Mouse (Mus musculus): ENCODE results near the gene Lrrc55.
A peak's percentile ranks its signal among the peaks of the same experiment; 100 is the strongest.

Gene Lrrc55

DNA sequence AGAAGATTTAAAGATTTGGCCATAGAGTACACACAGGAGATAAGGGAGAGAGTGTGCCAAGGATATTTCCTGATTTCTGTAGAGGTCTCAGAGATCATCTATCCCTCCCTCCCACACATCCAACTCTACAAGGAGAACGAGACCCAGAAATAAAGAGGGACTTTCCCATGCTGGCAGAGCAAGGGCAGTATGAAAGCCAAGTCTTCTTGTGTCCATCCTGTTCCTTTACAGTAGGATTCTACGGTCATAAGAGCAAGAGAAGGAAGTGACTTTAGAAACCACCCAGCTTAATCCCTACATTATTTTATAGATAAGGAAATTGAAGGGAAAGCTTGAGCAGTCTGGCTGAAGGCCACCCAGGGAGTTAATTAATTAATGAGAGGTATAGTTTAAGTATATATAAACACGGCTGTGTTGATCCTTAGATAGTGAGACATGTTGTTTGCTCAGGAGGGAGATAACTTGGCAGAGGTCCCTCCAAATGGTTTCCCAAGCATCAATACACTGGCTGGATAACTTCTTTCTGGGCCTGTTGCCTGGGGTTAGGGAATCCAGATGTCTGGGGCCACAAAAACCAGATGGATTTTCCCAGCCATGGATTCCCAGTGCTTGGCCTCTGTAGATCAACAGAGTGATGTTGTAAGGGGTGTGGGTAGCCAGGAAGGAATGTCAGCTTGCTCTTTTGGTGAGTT lies 24.8 kb downstream of the Lrrc55 start:
- peak; percentile 74 for DNase-seq (ENCODE audit: low read depth, low spot score)

DNA sequence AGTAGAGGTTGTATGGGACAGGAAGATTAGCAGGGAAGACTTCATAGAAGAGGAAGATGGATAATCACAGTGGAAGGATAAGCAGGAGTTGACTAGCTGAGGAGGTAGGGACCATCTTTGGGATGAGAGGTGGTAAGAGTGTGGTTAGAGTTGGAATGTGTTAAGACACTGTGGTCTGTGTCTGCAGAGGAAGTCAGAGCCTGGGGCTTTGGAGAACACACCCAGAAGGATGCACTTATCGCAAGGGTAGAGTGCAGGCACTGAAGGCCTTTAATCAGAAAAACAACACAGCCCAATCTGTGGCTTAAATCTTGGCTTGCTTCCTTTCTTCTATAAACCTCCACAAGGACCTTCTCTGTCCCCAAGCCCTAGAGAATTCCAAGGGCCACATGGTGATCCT lies 28.7 kb downstream of the Lrrc55 start:
- no peak for DNase-seq (ENCODE audit: low read depth, low spot score)

DNA sequence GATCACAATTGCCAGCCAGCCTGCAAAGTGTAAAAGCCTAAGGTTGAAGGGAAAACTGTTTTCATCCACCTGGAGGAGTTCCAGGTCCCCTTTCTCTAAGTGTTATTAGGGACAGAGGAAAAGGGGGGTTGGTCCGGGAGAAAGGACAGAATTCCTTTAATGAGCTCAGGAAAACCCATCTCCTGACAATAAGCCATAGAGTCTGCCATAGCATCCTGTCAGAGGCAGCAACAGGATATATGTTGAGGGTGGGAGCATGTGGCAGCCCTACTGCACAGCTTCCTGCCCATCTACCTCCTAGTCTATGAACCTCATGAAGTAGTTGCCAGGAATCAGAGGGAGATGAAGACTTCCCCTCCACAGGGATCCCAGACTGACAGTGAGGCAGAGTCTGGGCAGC lies 29.4 kb downstream of the Lrrc55 start:
- DNase-seq (ENCODE audit: low read depth, low spot score): no peak

DNA sequence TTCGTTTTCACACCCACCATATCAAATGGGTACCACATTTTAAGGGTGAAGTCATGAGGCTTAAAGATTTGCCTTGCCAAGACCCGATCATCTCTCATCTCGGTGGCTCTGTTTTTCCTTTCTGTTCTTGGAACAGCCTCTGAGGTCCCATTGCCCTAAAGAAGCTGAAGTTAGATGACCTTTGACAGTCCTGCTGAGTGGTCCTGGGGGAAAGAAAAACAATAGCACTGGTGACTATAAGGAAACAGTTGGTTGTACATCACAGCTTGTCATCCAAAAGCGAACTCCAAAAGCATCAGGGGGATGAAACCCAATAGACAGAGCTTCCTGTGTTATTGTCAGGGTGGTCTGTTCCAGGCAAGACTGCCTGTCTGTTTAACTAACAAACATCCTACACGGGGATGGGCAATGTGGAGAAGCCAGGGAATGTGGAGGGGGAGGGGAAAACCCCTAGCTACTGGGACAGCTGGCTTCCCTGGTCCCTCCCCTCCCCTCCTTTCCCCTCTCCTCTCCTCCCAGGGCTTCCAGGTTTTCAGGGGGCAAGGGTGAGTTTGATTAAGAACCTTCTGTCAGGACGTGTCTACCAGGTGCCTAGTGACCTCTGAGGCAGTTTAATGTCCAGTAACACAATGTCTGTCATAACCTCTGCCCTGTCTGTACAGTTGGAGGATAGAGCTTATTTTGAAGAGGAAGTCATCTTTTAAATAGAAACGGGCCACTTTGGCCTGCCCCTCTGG lies 33.5 kb downstream of the Lrrc55 start:
- DNase-seq (ENCODE audit: low read depth, low spot score): no peak

DNA sequence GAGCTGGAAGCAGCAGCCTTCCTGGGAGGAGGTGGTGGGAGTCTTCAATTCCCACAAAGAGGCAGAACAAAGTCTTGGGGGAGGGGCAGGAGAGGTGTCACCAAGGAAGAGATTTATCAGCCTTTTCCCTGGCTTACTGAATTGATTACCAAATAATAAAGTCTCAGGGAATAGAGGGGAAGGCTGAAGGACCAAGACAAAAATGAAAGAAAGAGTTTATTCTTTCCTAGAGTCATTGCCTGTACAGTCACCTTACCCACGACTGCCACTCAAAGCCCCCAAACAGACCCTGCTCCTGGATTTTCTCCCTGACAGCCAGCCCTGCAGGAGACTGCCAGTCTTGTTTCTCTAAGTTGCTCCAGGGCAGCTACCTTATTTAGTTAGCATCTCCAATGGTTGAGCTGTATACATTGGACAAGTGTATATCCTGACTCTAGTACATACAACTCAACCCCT lies 35.3 kb downstream of the Lrrc55 start:
- DNase-seq (ENCODE audit: low read depth, low spot score): no peak

DNA sequence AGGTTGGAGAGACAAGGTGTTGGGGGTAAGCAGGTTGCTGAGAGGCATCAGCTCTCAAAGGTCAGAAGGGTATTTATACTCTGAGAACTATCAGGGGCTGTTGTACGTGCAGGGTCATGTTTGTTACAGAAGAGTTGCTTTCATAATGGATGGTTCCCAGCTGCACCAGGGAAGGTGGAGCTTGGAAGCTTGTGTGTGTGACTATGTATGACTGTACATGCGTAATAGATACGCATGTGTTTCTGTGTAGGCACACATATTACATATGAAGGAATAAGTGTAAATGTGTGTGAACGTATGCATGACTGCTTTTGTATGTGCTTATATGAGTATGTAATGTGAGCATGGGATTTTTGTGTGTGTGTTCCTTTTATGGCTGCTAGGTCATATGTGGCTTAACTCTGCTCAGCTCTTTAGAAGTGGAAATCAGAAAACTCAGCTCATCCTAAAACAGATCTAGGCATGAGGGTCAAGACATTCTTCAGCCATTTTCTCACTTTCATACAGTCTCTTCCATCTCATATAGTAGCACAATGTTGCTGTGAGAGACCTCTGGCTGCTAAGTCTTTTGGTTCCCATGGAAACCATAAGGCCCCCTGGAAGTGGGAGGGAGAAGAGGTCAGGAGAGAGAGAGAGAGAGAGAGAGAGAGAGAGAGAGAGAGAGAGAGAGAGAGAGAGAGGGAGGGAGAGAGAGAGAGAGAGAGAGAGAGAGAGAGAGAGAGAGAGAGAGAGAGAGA lies 35.9 kb downstream of the Lrrc55 start:
- no peak for DNase-seq (ENCODE audit: low read depth, low spot score)

DNA sequence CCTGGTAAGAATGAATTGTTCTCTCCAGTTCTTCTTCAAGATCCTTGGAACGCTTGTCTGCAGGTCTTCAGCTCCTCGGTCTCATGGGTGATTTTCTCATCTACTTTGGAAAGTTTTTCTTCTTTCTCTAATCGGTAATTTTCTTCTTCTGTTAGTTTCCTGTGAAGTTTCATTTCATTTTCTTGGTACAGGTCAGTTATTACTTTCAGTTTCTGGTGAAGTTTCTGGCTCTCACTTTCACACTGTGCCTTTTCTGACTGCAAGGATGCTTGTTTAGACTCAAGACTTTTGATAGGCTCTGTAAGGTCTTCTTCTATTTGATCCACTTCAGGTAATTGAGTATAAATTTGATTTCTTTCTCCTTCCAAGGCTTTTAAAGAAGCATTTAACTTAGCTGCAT lies 39.6 kb downstream of the Lrrc55 start:
- DNase-seq (ENCODE audit: low read depth, low spot score): no peak

DNA sequence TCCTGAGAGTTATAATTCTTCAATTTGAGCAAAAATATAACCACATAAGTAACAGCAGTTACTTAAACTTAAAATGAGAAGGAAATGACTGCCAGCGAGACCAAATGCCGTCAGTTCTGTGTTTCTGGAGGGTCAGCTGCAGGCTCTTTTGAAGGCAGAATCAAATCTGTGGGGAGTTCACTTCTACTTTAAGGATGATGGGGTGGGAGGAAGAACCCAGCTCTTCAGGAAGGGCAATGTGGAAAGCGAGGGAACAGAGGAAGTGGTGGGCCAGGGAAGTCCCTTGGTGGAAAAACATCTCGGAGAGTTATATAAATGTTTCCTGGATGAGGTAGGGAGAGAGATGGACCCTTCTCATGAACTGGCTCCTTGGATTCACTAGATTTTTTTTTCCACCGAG lies 40.9 kb downstream of the Lrrc55 start:
- no peak for DNase-seq (ENCODE audit: low read depth, low spot score)

DNA sequence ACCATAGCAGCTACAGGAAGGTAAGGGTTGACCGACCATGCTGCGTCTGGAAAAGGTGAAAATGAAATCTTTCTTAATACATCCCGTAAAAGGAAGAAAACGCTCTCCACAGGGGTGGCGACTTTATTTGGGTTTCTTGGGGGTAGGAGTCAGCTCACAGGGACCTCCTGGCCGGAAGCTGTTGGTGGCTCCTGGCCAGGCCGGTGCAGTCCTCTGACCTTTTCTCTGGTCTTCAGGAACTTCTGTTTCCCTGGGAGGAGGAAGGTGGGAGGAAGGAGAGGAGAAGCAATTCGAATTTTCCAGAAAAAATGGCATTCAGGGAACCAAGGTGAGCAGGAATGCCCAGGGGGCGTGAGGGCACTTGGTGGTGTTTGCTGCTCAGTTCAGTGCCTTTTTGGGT lies 41.7 kb downstream of the Lrrc55 start:
- DNase-seq (ENCODE audit: low read depth, low spot score): no peak

DNA sequence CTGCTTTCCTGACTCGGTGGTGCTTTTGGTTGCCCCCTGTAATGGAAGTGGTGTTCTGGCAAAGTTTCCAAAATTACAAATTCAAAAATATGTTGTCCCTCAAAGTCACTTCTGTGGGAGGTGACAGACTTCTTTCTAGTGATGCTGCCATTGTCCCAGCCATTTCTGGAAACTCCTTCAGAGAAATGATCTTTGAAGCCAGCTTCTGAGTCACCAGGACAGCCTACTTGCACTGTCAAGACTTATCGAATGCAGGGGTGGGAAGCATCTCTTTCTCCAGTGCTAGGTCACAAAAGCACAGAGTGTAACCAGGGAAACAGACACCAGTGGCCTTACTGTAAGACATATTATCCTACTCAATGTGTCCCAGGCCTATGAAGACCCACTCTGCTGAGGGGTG lies 45.8 kb downstream of the Lrrc55 start:
- no peak for DNase-seq (ENCODE audit: low read depth, low spot score)

DNA sequence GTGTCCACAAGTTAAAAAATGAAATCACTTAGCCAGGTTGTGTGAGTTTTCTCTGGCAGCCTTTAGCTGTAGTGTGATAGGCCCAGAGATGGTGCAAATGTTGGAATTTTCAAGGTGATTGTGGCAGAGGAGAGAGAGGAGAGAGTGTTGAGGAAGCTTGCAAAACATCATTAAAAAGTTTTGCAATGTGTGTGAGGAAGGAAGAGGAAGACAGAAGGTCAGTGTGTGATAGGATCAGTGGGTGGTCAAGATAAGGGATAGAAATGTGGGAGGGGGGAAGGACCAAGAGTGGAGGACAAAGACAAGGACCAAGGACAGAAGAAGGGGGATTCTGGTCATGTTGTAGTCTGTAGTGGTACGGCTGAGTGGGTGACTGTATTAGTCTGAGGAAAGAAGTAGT lies 46.6 kb downstream of the Lrrc55 start:
- no peak for DNase-seq (ENCODE audit: low read depth, low spot score)

DNA sequence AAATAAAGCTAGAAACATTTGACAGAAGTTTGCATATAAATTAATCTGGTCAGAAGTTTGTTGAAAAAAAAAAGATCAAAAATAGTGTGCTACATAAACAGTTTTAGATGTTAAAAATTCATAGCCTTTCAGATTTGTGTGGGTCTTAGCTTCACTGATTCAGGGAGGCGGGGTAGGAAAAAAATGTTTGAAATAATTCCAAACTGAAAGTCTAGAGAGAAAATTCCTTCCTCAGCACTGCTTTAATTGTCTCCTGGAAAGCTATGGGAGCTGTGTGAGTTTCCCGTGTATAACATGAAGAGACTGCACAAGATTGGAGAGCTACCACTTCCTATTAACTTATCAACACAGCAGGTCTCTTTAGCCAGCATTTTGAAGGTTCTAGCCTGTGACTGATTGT lies 49.5 kb downstream of the Lrrc55 start:
- DNase-seq (ENCODE audit: low read depth, low spot score): no peak

DNA sequence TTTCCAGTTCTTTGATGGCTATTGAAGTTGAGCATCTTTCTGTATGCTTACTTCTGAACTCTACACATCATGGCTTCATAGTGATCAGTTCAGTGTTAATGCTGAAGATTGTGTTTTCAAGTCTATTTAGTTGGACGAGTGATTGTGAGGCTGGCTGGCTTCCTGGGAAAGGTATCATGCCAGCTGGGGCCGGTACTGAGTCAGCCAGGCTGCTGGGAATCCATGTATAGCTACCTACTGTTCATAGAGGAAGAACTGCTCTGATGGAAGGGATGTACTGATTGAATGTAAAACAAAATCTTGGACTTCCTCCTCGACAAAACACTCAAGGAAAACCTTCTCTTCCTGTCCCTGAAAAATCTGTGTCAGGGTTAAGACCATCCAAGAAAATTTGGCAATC lies 51.7 kb downstream of the Lrrc55 start:
- DNase-seq (ENCODE audit: low read depth, low spot score): no peak

DNA sequence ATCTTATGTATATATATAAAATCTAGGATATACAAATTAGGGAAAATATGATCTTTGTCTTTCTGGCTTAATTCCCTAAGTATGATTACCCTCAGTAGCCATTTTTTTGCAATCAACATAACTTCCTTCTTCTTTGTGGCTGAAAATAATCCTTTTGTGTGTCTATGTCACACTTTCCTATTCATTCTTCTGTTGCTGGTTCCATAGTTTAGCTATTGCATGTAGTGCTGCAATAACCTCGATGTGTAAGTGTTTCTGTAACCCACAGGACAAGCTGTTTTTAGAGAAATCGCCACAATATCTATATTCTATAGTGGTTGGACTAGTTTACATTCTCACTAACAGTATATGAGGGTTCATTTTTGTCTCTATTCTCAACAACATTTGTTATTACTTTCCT lies 52.1 kb downstream of the Lrrc55 start:
- no peak for DNase-seq (ENCODE audit: low read depth, low spot score)

DNA sequence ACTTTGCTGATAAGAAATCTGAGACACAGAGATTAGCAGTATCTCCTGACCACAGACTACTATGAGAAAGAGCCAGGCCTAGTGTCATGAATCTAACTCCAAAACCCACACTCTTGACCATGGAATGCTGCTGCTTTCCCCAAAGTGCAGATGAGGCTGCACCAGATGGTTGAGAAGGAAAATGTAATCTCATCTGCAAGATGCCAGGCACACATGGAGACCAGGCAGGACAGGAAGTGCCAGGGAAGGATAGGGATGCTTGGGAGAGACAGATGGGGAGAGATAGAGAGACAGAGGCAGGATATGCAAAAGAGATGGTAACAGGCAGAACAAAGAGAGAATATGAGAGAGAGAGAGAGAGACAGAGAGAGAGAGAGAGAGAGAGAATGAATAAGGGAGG lies 56.2 kb downstream of the Lrrc55 start:
- no peak for DNase-seq (ENCODE audit: low read depth, low spot score)

DNA sequence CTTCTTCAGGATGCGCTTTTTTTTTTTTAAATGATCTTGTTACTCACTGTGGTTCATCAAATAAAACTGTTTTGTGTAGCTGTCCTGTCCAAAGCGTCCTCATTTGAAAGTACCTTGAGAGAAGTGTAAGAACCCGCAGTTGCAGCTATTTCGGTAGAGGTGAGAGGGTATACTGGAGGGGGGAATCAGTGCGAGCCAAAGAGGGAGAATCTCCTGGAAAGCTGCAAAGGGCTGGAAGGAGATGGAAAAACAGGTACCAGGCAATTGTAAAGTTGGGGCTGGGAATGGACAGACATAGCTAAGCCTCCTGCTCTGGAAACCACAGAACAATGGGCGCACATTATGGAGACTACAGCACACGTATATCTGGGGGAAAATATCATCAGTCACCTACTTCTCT lies 57.2 kb downstream of the Lrrc55 start:
- DNase-seq (ENCODE audit: low read depth, low spot score): no peak

DNA sequence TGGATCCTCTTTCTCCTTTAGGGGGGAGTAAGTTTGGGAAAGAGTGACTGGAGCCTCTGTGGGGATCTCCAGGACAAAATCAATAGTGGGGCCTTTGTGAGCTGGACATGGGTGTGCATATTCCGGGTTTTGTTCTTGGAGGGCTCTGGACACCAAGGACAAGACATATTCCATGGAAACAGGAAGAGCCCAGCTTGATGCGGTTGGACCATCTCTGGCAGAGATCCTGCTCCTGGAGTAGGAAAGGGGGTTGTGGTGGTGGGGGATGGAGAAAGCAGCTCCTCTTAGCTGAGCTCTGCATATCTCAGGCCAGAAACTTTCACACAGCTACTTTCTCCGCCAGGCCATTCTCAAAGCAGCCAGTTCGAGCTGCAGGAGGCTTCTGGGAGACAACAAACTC lies 57.6 kb downstream of the Lrrc55 start:
- DNase-seq (ENCODE audit: low read depth, low spot score): no peak

DNA sequence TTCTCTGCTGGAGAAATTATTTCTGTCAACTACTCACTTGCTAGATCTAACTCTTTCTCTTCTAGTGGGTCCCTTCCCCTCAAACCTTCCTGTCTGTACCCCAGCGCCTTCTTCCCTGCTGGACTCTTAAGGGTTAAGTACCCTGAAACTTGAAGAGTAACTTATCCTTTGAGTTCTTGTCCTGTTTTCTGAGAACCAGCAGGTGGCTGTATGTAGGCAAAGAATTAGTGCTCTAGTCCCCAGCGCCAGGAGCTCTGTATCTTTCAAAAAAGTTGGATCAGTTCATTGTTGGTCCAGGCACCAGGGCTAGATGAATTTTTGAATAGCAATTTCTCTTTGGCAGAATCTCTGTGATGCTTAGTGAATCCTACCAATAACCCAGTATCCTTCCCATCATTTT lies 58.9 kb downstream of the Lrrc55 start:
- no peak for DNase-seq (ENCODE audit: low read depth, low spot score)

DNA sequence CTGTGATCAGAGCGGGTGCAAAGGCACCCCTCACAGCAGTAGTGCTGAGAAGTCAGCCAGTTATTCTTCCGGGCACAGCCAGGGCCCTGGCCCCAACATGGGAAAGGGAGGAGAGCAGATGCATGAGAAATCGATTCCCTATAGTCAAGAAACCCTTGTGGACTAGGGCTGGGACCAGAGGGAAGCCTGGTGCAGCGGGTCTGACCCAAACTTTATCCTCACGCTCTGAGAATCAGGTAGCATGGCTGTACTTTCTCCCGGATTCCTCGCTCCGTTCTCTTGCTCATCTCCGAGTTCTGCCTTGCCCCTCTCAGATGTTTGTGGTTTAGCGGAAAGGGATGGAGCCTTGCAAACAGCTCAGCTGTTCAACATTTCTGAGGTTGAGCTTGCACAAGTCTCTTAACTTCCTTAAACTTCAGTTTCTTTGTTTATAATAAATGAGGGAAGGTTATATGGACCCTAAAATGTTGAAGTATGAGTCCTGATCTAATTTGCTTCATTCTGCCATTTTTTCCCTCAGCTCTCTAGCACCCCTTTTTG lies 59.3 kb downstream of the Lrrc55 start:
- DNase-seq (ENCODE audit: low read depth, low spot score): no peak

DNA sequence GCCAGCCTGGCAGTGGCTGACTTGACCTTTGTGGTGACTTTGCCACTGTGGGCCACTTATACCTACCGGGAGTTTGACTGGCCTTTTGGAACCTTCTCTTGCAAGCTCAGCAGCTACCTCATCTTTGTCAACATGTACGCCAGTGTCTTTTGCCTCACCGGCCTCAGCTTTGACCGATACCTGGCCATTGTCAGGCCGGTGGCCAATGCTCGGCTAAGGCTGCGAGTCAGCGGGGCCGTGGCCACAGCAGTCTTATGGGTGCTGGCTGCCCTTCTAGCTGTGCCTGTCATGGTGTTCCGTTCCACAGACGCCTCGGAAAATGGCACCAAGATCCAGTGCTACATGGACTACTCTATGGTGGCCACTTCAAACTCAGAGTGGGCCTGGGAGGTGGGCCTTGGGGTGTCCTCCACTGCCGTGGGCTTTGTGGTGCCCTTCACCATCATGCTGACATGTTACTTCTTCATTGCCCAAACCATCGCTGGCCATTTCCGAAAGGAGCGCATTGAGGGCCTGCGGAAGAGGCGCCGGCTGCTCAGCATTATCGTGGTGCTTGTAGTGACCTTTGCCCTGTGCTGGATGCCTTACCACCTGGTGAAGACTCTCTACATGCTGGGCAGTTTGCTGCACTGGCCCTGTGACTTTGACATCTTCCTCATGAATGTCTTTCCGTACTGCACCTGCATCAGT lies 60.0 kb downstream of the Lrrc55 start:
- no peak for DNase-seq (ENCODE audit: low read depth, low spot score)

DNA sequence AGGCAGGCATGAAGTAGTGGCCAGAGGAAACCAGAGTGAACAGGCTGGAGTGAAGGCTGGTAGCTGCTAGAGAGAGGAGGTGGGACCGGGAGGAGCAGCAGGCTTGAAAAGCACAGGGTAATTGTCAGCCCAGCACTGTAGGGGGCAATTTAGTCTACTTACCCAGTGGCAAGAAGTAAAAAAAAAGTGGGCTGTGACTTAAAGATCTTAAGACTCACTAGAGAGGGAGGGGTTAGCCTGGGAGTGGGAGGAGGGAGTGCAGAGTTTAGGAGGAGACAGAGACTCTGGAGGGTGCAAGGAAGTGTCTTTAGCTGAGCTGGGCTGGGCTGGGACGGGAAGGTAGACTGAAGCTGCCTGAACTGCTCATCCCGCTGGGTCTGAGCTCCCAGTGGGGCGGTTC lies 60.9 kb downstream of the Lrrc55 start, which contains the start of gene Aplnr:
Gene Aplnr (plus strand): TSS at position 137 of the 400 bp plus-strand sequence.
- no peak for DNase-seq (ENCODE audit: low read depth, low spot score)

DNA sequence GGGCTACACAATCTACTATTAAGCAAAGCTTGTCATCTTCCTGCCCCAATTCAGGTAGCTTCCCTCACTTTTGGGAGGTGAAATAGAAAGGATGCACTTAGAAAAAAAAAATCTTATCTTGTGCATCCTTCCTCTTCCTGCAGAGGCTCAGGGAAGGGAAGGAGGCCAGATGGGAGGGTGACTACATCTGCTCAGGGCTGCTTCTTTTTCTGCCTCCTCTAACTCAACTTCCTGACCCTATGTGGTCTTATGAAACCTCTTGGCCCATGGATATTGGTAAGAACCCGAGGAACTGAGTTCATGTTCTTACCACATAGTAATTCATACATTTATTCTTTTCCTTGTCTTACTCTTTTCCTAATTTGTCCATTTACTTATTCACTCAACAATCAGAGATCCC lies 61.9 kb downstream of the Lrrc55 start:
- no peak for DNase-seq (ENCODE audit: low read depth, low spot score)

Data from skeletal muscle tissue, adult 2 months (tissue).